Mouse (Mus musculus) G1E (cell line): Measurements from ENCODE around the gene Accs.

ENCODE experiments used
- CTCF ChIP-seq: IDR thresholded peaks from 2 replicates; pipeline ENCODE4 v1.5.1; 2012; ENCODE audit warnings: low read depth, low read length, inconsistent platforms, mixed read lengths
- GATA1 ChIP-seq: IDR thresholded peaks from 2 replicates; pipeline ENCODE4 v1.6.1; 2012; ENCODE audit warnings: borderline replicate concordance, low read length, inconsistent platforms, mixed read lengths
- GATA2 ChIP-seq: IDR thresholded peaks from 2 replicates; pipeline ENCODE4 v1.6.1; 2012; ENCODE audit warnings: low read depth, low read length, inconsistent platforms, borderline replicate concordance
- TAL1 ChIP-seq: conservative IDR thresholded peaks from 2 replicates; pipeline ENCODE4 v1.6.1; 2012; ENCODE audit warnings: low read depth, low read length, inconsistent platforms, mixed read lengths

- no peak for TF ChIP-seq CTCF
- TF ChIP-seq GATA1, result no peak
- TF ChIP-seq GATA2, result no peak
- no peak for TF ChIP-seq TAL1
Measured at GRCm38 (mm10) chr2:93813343-93813742, 36.4 kb downstream of the Accs start.
